ENCODE assay signal across 15 mouse cellular contexts in the genomic region with DNA sequence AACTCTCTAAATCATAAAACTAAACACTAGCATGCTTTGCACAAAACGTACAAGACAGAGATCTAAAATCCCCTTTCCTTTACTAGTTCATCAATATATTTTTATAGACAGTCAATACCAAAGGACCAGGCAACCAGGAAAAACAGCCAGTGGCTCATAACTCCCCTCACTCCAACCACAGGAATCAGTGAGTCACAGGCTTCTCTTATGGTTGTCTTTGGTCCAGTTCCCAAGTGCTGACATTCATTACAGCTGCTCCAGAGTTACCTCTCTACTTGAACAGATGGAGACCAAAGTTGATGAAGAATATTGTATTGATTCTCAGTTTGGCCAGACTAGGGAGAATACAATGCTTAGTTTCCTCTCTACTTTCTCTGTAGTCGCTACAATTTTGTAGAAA.
"Had no signal": no experiment of that assay in that cellular context is flagged by ENCODE, and none has a peak within 500 bp of the region (broad histone marks: within the 10 kb centered on the region; RNA-seq: fewer than 3 reads in every experiment).

No protein-coding gene starts in this region.

- DNase-seq: kidney, adult 18-20 months; kidney, postnatal 10 days; kidney, postnatal 36 days; layer of hippocampus, postnatal 36 days; liver, embryonic 13.5 days; lung, adult 2 months; lung, postnatal 14 days; lung, postnatal 4 days; right cerebral cortex, postnatal 14 days; spleen, adult 18-20 months; thymus, adult 18-20 months; thymus, postnatal 36 days had no signal

- ATAC-seq: midbrain, embryonic 15.5 days had no signal

- H3K9ac ChIP-seq: liver, embryonic 13.5 days; midbrain, embryonic 15.5 days had no signal

- H3K4me3 ChIP-seq: left cerebral cortex, adult 2 months; liver, embryonic 13.5 days; midbrain, embryonic 15.5 days had no signal

- H3K4me2 ChIP-seq: liver, embryonic 13.5 days; midbrain, embryonic 11.5 days; midbrain, embryonic 15.5 days had no signal

- H3K9me3 ChIP-seq: liver, embryonic 13.5 days; midbrain, embryonic 15.5 days had no signal

- H3K27ac ChIP-seq: left cerebral cortex, adult 2 months; liver, embryonic 13.5 days; midbrain, embryonic 15.5 days had no signal

- H3K36me3 ChIP-seq: liver, embryonic 13.5 days; midbrain, embryonic 15.5 days had no signal

- H3K4me1 ChIP-seq: liver, embryonic 13.5 days; midbrain, embryonic 15.5 days had no signal

- H3K27me3 ChIP-seq: liver, embryonic 13.5 days; midbrain, embryonic 15.5 days had no signal
